Mouse (Mus musculus) heart, adult 2 months (tissue): Measurements from ENCODE around the gene Dnajc1. TPM values are rescaled to one million over a fixed set of nuclear protein-coding genes. Genes with fewer than 3 reads are reported as not detected.

Experiments used
- DNase-seq, 2 experiments: peaks; one replicate each; pipeline ENCODE4 v3.0.0; 2021
- H3K27ac ChIP-seq: fragments of 200-600 bp; 2 replicates; pipeline ENCODE4 v1.8.1; 2022
- H3K27me3 ChIP-seq: fragments of 200-500 bp; 2 replicates; pipeline ENCODE4 v1.6.1; 2012; ENCODE audit warnings: mild to moderate bottlenecking, low read length, inconsistent platforms, mixed read lengths; ENCODE audit not compliant: control insufficient read depth, insufficient read depth
- H3K36me3 ChIP-seq: fragments of 200-500 bp; 2 replicates; pipeline ENCODE4 v1.6.1; 2012; ENCODE audit warnings: low read length, inconsistent platforms; ENCODE audit not compliant: control insufficient read depth, insufficient read depth
- H3K4me1 ChIP-seq: fragments of 200-500 bp; 2 replicates; pipeline ENCODE4 v1.6.1; 2011; ENCODE audit warnings: low read length; ENCODE audit not compliant: control insufficient read depth, insufficient read depth
- H3K4me3 ChIP-seq: fragments of 200-600 bp; 2 replicates; pipeline ENCODE4 v1.8.1; 2022
- H3K79me2 ChIP-seq: fragments of 200-500 bp; replicated peaks from 2 replicates; pipeline ENCODE4 v1.6.1; 2012; ENCODE audit warnings: mild to moderate bottlenecking, inconsistent platforms, low read length, moderate library complexity, mixed read lengths; ENCODE audit not compliant: control insufficient read depth, insufficient read depth
- H3K9ac ChIP-seq: fragments of 200-500 bp; 2 replicates; pipeline ENCODE4 v1.6.1; 2012; ENCODE audit warnings: low read depth, mild to moderate bottlenecking, control low read depth, inconsistent platforms, low read length, mixed read lengths
- CTCF ChIP-seq: fragments of 200-600 bp; IDR thresholded peaks from 2 replicates; pipeline ENCODE4 v1.8.1; 2022; ENCODE audit warnings: antibody characterized with exemption, mild to moderate bottlenecking, moderate library complexity
- EP300 ChIP-seq: fragments of 200-500 bp; IDR thresholded peaks from 2 replicates; pipeline ENCODE4 v1.6.1; 2011; ENCODE audit warnings: low read depth, low read length, control low read depth; ENCODE audit not compliant: insufficient read depth
- POLR2A ChIP-seq: fragments of 200-500 bp; IDR thresholded peaks from 2 replicates; pipeline ENCODE4 v1.6.1; 2011; ENCODE audit warnings: mild to moderate bottlenecking, low read depth, low read length, control low read depth; ENCODE audit not compliant: insufficient read depth
- WGBS: fragments of 180-500 bp; shearing (Covaris S2); methylation state at CpG from one replicate; pipeline ENCODE4 v1.1.7; 2018; 5-methylcytosine and 5-hydroxymethylcytosine counted together
- intact Hi-C: fragments of 180-260 bp; cut with DNase I; formaldehyde crosslinking; loops from one replicate; pipeline ENCODE4 v1.15.1; 2025
- polyA plus RNA-seq: library from polyadenylated mRNA; depleted of rRNA; stranded (reverse); fragments of >200 nt; gene quantifications from 2 replicates; pipeline ENCODE4 v1.2.3, GENCODE M21; 2012
- total RNA-seq, 2 experiments: library from RNA; stranded (reverse); gene quantifications; 2 replicates each; pipeline ENCODE4 v1.2.3; 2021

Dnajc1 gene
- total and polyA plus RNA-seq, 3 experiments = 7.2 to 18.3 (median 15.0) TPM

DNA sequence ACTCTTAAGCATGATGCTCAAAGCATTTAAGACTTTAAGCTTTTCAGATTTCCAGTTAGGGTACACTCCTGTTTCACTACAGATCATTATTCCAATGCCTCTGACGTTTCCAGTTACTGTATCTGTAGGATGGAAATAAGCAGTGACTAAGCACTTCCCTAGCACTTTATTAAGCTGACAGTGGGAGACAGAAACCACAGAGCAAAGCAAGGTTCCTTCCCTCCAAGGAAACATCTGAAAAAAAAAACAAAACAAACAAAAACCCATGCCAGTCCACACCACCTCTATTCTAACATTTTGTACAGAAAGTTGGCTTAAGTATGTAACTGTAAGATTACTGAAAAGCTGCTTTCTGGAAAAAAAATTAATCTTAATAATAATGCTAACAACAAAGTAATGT, 130.3 kb downstream of the Dnajc1 start:
- no peak overlapping the region for H3K4me3 ChIP-seq
- peaks cover 1% of the 10 kb centered on the region; the same call in 1 of the 2 replicates for H3K36me3 ChIP-seq
- no peak overlapping the region for H3K27ac ChIP-seq
- 12% methylated on average over 1 of the region's 1 CpGs for WGBS
- no peak for TF ChIP-seq POLR2A
- no peak for TF ChIP-seq EP300
- TF ChIP-seq CTCF = no peak
- no peaks in the 10 kb centered on the region for H3K79me2 ChIP-seq
- H3K4me1 ChIP-seq = no peaks in the 10 kb centered on the region
- DNase-seq = no peak
- H3K27me3 ChIP-seq = no peaks in the 10 kb centered on the region
- H3K9ac ChIP-seq = no peak overlapping the region
- intact Hi-C loops = no loop called here

DNA sequence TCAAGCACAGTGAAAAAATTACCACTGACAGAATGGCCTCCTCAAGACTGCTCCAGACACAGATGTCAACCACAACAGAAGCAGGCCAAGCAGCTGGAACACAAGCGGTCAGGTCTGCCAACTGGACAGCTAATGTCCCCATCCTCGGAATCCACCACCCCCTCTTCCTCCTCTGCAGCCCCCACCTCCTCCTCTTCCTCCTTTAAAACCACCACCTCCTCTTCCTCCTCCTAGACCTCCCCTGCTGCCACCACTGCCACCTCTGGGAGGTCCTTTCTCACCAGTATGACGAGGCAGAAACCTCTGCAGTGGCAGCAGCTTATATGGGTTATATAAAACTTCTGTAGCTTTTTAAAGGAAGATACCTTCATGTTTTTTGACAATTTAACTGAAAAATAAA, 143.4 kb downstream of the Dnajc1 start:
- no peak overlapping the region for H3K9ac ChIP-seq
- H3K79me2 ChIP-seq = no peaks in the 10 kb centered on the region
- intact Hi-C loops = no loop called here
- DNase-seq = no peak
- TF ChIP-seq POLR2A (no peak), EP300 (no peak), CTCF (no peak)
- H3K27me3 ChIP-seq = no peaks in the 10 kb centered on the region
- no peaks in the 10 kb centered on the region for H3K4me1 ChIP-seq
- no peak overlapping the region for H3K27ac ChIP-seq
- no peak overlapping the region for H3K4me3 ChIP-seq
- WGBS = 80% methylated on average over 3 of the region's 3 CpGs
- no peaks in the 10 kb centered on the region for H3K36me3 ChIP-seq

DNA sequence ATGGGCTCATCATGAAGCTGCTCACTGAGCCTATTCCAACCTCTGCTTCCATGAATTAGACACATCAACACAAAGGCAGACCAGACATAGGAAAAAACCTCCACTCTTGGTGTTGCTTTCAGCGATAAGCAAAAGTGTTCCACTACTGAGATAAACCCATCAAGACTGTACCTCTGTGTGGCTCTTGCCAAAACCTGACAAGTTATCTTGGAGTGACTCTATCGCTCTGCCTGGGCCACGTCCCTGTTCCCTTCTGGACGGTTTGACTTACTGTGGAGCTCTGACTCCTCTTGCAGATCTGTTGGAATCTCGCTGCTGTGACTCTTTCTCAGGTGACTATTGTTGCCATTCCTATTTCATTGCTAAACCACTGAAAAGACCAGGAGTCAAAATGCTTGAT, 157.1 kb downstream of the Dnajc1 start:
- H3K79me2 ChIP-seq = no peaks in the 10 kb centered on the region
- WGBS = 54% methylated on average over 5 of the region's 5 CpGs
- intact Hi-C loops = no loop called here
- no peaks in the 10 kb centered on the region for H3K36me3 ChIP-seq
- no peak for DNase-seq
- no peak overlapping the region for H3K27ac ChIP-seq
- no peaks in the 10 kb centered on the region for H3K27me3 ChIP-seq
- H3K4me3 ChIP-seq = no peak overlapping the region
- no peak for TF ChIP-seq EP300
- no peak for TF ChIP-seq POLR2A
- no peak for TF ChIP-seq CTCF
- H3K9ac ChIP-seq = no peak overlapping the region
- H3K4me1 ChIP-seq = no peaks in the 10 kb centered on the region

DNA sequence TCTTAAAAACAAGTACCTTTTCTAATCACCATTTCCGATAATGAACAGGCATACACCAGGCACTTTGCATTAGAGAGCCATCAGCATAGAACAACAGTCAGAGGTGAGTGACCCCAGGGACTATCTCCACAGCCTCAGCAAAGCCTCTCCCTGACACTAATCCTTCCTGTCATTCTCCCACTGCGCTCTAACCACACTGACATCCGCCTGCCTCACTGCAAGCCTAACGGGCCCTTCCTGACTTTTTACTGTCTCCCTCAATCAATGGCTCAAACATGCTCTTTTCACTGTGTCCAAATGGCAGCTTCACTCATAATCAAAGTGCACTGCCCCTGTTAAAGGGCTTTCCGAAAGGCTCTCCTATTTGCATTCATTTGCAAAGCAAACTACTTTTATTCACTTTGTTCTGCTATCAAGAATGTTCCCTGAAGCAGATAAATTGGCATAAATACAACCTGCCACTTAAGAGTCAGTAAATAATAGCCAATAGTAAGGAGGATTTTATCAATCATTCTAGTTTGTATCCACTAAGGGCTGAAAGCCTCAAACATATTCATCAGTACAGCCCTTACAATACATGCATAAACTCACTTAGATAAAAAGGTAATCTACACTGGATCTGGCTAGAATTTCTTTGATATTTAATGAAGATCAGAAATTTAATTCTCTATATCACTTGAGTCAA, 159.6 kb downstream of the Dnajc1 start:
- H3K4me1 ChIP-seq = no peaks in the 10 kb centered on the region; the same call in 1 of the 2 replicates
- H3K4me3 ChIP-seq = no peak overlapping the region
- H3K9ac ChIP-seq = no peak overlapping the region
- no peak for TF ChIP-seq POLR2A
- TF ChIP-seq CTCF = no peak
- TF ChIP-seq EP300 = no peak
- no peaks in the 10 kb centered on the region for H3K79me2 ChIP-seq
- H3K27me3 ChIP-seq = no peaks in the 10 kb centered on the region
- WGBS = 49% methylated on average over 5 of the region's 5 CpGs
- no peaks in the 10 kb centered on the region for H3K36me3 ChIP-seq
- no peak overlapping the region for H3K27ac ChIP-seq
- intact Hi-C loops = no loop called here
- DNase-seq = no peak

DNA sequence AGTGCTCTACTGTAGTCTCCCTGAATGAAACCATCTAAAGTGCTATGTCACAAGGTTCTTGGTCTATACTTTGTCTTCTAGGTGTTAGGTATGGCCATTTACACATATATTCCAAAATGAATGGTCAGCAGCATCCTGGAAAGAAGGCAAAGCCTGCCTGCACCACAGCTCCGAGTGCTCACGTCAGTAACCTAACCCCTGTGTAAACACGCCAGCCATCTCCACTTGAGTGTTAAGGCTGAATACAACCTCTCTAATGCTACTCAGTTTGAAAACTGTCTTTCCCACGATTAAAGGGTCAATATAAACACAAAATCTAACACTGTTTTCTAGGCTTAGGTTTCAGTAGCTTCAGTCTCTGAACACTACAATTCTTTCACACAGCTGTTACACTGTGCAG, 161.5 kb downstream of the Dnajc1 start:
- no peaks in the 10 kb centered on the region; the same call in 1 of the 2 replicates for H3K4me1 ChIP-seq
- H3K36me3 ChIP-seq = no peaks in the 10 kb centered on the region
- no peak for DNase-seq
- intact Hi-C loops = no loop called here
- H3K27me3 ChIP-seq = no peaks in the 10 kb centered on the region
- no peaks in the 10 kb centered on the region for H3K79me2 ChIP-seq
- no peak overlapping the region for H3K9ac ChIP-seq
- WGBS = 87% methylated on average over 4 of the region's 4 CpGs
- H3K4me3 ChIP-seq = no peak overlapping the region
- H3K27ac ChIP-seq = no peak overlapping the region
- TF ChIP-seq EP300 = no peak
- no peak for TF ChIP-seq POLR2A
- TF ChIP-seq CTCF = no peak

DNA sequence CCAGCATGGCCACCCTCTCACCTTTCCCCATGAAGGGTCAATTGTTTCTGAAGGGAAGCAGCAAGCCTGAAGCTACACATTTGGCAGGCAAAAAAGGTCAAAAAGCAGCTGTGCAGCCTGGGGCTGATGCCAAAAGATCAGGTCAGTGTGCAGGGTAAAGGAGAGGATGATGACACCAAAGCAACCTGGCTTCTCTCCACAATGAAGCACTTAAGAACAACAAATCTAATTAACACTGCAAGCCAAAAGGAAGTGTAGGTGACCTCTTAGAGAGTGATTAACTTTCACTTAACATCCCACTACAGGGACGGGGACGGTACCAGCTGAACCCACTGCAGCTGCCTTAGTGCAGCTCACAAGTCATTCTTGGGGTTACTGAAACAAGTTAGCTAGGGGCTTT, 163.4 kb downstream of the Dnajc1 start:
- H3K9ac ChIP-seq = no peak overlapping the region
- H3K79me2 ChIP-seq = no peaks in the 10 kb centered on the region
- intact Hi-C loops = no loop called here
- no peak overlapping the region for H3K27ac ChIP-seq
- H3K4me1 ChIP-seq = no peaks in the 10 kb centered on the region; the same call in 1 of the 2 replicates
- WGBS = 23% methylated on average over 2 of the region's 2 CpGs
- no peak overlapping the region for H3K4me3 ChIP-seq
- H3K27me3 ChIP-seq = no peaks in the 10 kb centered on the region
- no peaks in the 10 kb centered on the region for H3K36me3 ChIP-seq
- DNase-seq = peak in 1 of 2 experiments; percentile 27
- TF ChIP-seq CTCF (no peak), POLR2A (no peak), EP300 (no peak)
